Mouse (Mus musculus): ENCODE data around the gene Zfp697.

DNA sequence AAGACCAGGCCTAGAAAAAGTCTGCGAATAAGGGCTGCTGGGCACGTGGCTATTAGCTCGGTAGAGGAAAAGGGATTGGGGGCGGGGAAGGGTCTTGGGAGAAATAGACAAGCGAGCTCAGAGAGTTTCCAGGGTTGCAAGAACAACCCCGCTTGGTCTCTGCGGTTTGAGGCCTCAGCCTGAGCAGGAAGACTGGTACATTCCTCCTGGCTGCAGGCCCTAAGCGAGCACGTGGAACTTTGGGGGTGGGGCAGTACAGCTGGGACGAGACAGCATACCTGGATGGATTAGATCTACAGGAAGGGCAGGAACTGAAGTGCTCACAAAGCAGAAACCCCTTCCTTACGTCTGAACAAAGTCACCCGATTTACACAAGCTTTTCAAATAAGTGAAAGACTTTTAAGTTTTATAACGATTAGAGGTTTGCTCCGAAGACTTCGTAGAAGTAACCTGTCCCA, 43.6 kb upstream of the Zfp697 start:
- TF ChIP-seq CTCF (IDR thresholded peaks at IDR 0.05; ENCODE audit: low read depth, low read length) = no peak
- TF ChIP-seq POLR2A (IDR thresholded peaks at IDR 0.05; ENCODE audit: borderline replicate concordance, low read depth, low read length) = no peak
